Mouse (Mus musculus): ENCODE data around the gene Map3k9.

The Map3k9 gene

DNA sequence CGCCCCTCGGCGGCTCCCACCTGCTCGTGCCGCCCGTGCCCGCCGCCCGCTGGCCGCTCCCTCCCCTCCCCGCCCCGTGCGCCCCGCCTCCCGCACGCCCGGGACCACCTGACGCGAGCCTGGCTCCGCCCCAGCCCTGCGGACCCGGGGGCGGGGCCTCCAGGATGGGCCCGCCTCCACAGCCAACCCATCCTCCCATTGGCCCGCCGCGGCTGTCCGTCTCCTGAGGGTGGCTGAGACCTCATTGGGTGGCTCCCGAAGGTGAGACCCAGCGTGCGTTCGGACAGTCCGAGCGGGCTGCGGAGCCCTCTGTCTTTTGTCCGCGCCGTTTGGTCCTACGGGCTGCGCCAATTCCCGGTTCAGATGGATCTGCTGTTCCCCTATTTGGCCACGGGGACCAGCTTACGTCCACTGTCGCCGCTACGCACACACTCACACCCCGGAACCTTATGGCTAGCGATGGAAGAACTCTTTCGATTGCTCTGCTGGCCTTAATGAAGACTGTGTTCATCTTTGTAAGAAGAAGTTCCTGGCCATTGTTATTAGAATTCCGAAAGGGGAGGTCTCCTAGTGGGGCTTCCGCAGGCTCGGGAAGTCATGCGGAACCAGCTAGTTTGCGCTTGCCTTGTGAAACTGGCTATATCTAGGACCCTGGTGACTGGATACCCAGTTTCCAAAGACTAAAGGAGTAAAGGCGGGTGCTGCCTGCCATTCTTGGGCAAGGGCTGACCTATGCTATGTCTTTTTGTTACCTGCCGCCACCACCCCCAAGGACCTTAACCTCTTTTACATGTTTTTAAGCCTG is at the start of gene Map3k9:
Gene Map3k9 (minus strand): TSS at position 71 of the 805 bp plus-strand sequence.
- in situ Hi-C loops (cut with MboI, MseI) = no loop called here

DNA sequence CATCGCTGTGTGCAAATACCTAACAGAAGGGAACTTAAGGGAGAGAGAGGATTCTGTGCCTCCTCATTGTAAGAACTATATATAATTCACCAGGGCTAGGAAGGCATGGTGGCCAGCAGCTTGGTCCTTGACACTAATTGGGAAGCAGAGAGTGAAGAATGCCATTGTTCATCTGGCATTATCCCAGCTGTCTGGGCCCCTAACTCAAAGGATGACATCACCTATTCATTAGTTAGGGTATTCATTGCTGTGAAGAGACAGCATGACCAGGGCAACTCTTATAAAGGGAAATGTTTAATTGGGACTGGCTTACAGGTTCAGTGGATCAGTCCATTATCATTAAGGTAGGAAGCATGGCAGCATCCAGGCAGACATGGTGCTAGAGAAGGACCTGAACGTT is 47.4 kb upstream of the Map3k9 start:
- in situ Hi-C loops (cut with MboI, MseI) = no loop called here

DNA sequence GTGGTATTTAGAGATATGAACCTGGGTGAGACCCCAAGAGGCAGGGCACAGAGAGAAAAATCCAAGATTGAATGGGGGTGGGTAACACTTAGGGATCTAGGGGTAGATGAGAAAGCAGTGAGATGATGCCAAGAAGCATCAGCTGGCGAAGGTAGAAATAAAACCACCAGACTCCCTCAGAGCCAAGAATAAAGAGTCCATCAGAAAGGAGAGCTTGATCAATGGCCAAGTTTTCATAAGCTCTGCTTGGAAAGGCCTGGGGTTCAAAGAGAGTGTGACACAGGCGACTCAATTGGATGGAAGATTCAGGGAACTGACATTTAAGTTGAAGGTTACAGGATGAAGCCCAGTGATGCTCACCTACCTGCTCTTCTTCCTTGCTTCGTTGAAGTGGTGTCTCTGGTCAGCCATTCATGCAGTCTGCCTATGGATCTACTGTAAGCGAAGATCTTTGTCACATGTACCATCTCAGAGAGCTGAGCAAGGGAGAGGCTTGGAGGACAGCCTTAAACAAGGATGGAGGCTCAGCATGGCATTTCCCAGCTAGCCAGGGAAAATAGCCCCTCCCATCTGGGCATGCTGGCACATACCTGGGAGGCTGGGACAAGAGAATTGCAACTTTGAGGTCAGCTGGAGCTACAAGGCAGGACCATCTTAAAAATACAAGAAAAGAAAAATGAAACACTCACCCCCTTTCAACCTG is 42.0 kb upstream of the Map3k9 start:
- in situ Hi-C loops (cut with MboI, MseI) = no loop called here

DNA sequence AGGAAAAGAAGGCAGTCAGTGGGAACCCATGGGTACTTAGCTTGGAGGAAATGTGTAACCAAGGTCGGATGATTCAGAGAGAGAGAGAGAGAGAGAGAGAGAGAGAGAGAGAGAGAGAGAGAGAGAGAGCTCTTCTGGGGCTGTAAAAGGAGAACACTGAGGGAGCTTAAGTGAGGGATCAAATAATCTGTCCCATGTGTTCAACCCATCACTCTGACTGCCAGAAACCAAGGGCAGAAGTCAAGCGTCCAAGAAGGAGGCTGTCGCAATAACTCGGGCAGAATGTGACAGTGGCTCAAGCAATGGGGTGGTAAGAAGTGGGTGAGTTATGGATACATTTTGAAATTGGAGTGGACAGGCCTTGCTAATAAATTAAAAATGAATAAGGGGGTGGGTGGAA is 41.2 kb upstream of the Map3k9 start:
- in situ Hi-C loops (cut with MboI, MseI) = no loop called here

DNA sequence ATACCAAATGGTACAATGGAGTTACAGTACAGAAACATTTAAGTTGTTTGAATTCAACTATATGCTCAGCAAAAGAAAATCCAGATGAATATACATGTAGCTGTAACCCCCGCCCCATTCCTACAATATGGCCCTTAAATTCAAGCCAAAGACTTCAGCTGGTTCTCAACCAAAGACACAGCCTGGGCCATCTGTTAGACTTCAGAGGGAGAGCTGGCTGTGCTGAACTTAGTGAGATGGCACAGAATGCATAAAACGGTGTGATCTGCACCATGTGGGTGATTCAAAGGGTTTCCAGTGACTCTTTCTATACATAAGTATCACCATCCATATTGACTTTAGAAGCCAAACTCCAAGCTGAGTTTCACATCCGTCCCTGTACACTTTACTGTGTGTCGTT is 39.7 kb upstream of the Map3k9 start:
- in situ Hi-C loops (cut with MboI, MseI) = no loop called here

DNA sequence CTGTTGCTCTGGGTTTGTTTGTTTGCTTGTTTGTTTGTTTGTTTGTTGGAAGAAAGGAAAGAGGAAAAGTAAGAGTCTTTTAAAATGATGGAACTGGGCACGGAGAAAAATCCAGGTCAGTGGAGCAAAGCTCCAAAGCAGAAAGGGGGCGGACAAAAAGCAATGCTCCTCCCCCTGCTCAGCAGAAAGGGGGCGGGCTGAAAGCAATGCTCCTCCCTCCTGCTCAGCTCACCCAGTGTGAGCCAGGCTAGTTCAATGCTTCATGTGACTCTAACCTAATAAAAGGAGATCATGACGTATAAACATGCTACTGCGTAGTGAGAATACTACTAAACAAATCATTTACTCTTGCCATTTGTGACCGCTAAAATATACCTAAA is 36.1 kb upstream of the Map3k9 start:
- in situ Hi-C loops (cut with MboI, MseI) = no loop called here

DNA sequence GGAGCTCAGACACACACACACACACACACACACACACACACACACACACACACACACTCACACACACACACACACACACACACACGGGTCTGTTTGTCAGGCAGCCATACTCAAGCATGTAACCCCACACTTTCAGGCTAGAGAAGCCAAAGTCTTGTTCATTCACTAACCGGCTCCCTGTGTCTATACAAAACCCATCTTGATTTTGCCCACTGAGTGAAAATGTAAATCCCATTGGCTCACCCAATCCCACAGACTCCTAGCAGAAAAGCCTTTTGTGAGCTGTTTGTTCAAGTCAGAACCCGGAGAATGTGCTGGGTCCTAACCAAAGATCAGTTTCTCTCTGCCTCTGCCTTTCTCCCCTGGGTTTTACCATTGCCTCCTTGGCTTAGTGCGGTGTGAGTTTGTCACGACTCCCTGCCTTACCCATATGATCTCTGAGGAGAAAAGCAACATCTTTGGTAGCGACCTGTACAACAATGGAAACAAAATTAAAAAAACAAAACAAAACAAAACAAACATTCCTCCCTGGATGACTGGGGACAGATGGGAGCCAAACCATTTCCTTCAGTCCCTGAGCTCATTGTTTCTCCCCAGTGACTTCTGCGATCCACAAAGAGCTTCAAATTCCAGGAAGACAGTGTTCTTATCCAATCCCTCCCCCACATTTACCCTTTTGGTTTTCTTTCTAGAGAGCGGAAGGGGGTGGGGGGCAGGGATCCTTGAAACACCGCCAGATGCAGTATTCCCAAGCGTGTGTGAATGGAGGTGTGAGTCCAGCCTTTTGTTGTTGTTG is 35.6 kb upstream of the Map3k9 start:
- in situ Hi-C loops (cut with MboI, MseI) = no loop called here

DNA sequence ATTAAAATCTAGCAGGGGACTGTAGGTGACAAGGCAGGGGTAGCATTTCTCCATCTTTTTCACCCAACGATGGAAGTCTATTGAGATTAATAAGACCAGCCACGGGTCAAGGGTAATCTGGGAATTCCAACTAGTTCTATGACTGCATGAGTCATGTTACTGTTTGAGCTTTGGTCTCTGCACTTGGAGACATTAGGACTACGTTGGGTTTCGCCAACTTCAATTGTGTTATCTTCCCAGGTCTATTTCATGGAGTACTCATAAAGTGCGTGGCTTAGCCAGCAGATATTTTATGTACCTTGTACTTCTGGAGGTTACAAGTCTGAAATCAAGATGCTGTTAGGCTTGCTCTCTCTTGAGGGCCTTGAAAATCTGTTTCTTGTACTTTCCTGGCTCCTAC is 33.8 kb upstream of the Map3k9 start:
- in situ Hi-C loops (cut with MboI, MseI) = loop anchor here in 1 of 2 experiments (5.0 kb wide), 1 partner anchor 38 kb away; no protein-coding TSS in a partner anchor

DNA sequence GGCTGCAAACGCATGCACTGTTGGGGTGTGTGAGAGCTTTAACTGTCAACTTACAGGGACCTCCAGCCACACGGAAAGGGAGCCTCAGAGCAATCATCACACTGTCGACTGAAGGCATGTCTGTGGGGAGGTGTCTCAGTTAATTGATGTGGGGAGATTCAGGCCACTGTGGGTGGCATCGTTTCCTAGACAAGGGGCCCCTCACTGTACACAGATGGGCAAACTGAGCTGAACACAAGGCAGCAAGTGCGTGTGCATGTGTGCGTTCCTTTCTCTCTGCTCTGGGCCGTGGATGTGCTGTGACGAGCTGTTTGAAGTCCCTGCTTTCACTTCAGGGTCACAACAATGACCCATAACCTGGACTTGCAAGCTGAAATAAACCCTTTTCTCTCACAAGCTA is 29.4 kb upstream of the Map3k9 start:
- in situ Hi-C loops (cut with MboI, MseI) = loop anchor here in 1 of 2 experiments (5.0 kb wide), 1 partner anchor 42 kb away; no protein-coding TSS in a partner anchor

DNA sequence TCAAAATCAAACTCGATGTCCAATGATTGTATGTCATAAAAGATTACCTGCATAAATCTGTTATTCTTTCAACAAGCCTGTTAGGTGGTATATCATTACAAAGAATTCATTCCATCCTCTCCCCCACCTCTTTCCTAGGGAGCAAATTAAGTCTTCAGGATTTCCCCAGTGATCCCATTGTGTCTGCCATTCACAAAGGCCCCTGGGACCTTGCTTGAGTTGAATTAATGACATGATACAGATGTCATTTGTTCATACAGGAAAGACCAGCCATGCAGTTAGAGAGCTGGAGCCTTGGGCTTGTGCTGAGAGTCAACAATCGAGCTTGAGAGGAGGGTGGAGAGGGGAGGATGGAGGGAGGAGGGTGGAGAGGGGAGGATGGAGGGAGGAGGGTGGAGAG is 27.6 kb upstream of the Map3k9 start:
- in situ Hi-C loops (cut with MboI, MseI) = no loop called here

DNA sequence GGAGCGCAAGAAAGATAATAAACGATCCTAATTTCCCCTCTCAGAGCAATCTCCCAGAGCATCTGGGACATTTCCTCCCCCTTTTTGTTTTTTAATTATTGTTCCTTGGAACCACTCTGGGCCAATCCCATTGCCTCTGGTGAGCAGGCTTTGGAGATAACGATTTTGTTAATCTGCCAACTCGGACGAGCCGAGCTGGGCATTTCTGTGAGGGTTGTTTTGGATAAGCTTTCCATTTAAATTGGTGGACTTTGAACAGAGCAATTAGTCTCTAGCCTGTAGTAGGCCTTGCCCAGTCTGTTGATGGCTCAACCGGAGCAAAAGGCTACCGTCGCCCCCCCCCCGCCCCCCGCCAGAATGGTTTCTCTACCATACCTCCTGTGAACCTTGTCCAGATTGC is 27.0 kb upstream of the Map3k9 start:
- in situ Hi-C loops (cut with MboI, MseI) = no loop called here

DNA sequence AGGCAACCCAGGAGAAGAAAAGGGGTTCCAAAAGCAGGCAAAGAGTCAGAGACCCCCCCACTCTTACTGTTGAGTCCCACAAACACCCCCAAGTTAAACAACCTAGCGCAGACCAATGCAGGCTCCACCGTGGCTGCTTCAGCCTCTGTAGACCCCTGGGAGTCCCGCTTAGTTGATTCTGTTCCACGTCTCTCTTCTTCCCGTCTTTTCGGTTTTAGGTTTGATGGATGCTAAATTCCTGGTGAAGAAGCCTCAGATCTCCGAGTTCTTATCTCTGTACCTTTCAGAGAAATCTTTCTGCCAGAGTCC is 26.5 kb upstream of the Map3k9 start:
- in situ Hi-C loops (cut with MboI, MseI) = no loop called here

DNA sequence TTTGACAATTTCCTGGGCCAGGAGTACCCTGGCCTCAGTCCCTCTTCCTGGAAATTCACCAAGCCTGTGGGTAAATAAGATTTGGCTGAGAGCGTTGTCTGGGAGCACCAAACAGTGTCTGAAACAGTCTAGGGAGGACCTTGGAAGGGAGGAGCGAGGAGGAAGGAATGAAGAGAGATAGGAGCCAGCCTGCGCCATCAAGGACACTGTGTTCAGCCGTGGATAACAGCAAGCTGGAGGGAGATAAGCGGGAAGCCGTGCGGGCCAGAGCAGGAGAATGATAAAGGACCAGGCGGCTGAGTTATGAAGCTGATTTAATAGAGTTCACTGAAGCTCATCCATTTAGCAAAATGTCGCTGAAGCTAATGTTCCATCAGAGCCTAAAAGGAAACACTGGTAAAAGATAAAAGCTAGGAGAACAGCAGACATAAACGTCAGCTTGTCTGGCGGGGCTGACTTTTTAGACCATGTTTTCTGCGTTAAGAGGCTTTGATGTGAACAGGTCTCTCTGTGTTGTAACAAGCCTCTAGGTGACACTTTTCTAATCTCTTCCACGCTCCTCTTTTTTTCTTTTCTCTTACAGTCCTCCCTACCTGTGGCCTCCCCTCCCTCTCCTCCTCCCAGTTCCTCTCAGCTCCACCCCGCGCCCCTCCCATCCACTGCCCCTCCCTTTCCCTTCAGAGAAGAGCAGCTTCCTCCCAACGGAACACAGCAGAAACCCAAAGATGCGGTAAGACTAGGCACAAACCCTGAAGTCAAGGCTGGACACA is 26.0 kb upstream of the Map3k9 start:
- in situ Hi-C loops (cut with MboI, MseI) = no loop called here

DNA sequence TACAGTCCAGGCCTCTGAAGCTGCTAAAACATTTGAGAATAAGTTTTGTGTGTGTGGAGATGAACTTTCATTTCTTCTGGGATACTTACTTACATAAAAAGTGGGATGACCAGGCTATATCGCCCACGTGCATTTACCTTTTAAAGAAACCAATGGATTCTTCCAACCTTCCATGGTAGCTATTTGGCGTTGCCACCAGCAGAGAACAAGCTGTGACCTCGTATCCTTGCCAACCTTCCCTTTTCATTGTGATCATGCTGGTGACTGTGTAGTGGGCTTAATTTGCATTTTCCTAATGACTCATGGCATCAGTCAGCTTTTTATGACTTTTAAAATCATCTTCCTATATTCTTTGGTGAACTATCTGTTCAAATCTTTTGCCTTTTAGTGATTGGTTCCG is 25.1 kb upstream of the Map3k9 start:
- in situ Hi-C loops (cut with MboI, MseI) = no loop called here

DNA sequence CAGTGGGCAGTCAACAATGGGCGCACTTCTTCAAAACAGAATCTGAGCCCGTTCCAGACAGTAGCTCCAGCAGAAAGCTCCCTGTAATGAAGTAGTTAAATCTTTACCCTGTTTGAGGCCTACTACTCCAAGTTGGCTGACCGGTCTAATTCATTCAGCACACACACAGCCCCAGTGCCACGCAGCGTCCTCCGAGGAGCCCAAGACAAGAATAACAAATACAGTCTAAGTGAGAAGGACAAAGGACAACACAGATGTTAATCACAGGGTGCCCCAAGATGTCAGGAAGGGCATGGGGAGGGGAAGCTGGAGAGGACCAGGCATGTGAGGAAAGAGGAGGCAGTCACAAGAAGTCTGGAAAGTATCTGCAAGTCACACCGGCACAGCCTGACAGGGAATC is 22.8 kb upstream of the Map3k9 start:
- in situ Hi-C loops (cut with MboI, MseI) = no loop called here

DNA sequence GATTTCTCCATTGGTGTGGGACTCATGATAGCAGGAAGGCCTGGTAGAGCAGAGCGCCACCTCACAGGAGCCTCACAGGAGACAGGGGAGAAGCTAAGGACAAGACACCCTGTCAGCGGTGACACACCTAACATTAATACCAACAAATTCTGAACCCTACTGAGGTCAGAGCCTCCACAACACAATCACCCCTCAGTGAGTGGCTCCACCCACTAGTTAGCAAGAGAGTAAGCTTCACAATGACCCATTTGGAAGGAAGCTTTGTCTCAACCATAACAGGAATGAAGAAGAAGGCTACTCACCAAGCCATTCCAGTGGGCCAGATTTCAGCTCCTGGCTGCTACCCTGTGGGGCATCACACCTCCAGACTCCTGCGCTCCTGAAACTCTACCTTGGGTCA is 22.0 kb upstream of the Map3k9 start:
- in situ Hi-C loops (cut with MboI, MseI) = no loop called here

DNA sequence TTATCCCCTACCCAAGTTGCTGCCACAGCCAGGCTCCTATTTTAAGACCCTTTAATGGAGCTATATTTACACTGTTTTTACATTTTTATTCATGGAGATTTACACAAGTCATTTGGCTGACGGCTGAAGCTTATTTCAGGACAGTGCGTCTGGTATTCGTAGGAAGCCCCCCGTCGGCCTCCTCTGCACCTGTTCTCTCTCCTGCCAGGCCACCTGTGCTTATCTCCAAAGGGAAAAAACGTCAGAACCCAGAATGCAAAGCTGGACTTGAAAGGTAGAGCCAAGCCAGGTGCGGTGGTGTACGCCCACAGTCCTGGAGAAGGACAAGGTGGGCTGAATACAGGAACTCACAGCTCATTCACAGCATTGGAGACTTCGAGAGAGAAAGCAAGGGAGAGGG is 20.2 kb upstream of the Map3k9 start:
- in situ Hi-C loops (cut with MboI, MseI) = no loop called here

DNA sequence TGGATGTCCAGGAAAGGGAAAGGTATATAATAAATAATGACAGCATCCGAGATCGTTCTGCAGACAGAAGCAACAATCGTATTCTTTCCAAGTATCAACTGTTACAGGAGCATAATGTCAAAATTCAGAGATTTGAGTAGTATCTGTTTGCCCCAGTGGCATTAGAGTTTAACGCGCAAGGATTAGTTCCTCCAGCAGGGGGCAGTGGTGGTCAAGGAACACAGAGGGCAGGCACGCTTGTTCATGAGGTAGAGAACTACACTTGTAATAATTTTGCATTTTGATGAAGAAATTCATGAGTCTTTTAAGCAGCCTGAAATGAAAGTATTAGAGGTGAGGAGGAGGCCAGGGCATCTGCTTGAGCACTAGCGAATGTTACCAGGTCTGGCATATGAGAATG is 15.6 kb upstream of the Map3k9 start:
- in situ Hi-C loops (cut with MboI, MseI) = loop anchor here in 1 of 2 experiments (5.0 kb wide), 1 partner anchor 121 kb away; no protein-coding TSS in a partner anchor

DNA sequence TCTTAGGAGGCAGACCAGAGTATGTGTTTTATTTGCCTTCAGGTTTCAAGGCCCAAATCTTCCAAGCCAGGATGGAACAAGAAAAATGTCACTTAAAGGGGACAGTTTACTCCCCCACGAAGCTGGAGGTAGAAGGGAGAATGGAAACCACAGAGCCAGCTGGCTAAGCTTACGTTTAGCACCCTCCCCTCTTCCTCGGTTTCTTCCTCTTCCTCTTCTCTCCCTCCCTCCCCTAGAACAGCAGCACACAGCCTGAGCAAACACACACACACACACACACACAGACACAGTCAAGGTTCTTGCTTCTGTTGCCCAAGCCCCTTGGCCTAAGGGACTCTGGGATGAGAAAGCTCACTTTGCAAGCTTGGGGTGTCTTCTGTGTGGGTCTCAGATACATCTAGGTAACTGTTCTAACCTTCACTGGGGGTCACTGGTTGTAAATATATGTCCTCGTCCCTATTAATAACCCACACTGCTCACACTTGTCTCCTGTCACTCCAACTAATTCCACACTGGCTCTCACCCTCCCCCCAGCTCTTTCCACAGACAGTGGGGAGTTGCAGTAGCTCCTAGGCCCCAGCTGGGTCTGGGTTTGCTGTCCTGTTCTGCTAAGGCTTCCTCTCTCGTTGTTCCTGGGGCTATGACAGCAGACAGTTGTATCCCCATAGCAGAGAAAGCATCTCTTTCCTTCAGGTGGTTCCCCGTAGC is 11.7 kb upstream of the Map3k9 start:
- in situ Hi-C loops (cut with MboI, MseI) = loop anchor here in 1 of 2 experiments (5.0 kb wide), 1 partner anchor 125 kb away; no protein-coding TSS in a partner anchor

DNA sequence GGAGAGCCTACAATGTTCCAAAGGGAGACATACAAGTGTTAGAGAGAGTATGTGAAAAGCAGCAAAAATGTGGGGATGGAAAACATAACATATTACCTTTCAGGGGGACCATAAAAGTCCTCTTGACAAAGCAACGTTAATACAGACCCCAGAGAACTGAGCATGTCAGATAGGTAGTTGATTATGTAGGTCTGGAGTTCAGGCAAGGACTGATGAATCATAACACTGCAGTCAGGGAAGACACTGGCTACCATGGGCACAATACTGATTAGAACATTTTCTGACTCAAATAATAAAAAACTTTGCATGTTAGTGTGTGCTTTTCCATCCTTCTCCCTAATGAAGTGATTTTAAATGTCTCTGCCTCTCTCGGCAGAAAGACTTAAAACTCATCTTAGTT is 8.5 kb upstream of the Map3k9 start:
- in situ Hi-C loops (cut with MboI, MseI) = loop anchor here in 1 of 2 experiments (5.0 kb wide), 1 partner anchor 302 kb away; the partner anchor contains the start of gene Cox16

DNA sequence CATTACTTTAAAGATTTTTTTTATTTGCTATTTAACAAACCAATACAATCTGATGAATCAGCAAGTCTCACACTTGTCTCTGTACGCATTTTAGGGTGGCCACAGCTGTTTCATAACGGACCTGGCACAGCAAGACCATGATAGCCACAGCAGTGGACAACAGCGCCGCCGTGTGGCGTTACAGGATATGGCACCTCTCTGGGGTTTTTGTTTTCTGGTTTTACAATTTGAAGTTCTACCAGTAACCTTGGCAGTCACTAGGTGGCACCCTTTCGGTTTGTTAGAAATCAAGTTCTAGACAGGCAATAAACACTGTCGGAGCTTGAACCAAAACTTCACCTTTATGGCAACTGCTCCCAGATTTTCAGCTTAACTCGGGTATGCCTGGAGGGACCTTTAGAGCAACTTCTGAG is 7.7 kb upstream of the Map3k9 start:
- in situ Hi-C loops (cut with MboI, MseI) = loop anchor here in 1 of 2 experiments (5.0 kb wide), 1 partner anchor 301 kb away; the partner anchor contains the start of gene Cox16
